Mouse (Mus musculus): ENCODE data around the gene Mboat7. TPM values are rescaled to one million over a fixed set of nuclear protein-coding genes. Genes with fewer than 3 reads are reported as not detected.
A peak's percentile ranks its signal among the peaks of the same experiment; 100 is the strongest.

The Mboat7 gene
- total and polyA plus RNA-seq, 3 experiments, result 31.1 to 113 TPM; not detected in 1

- TF ChIP-seq GATA1 (IDR thresholded peaks at IDR 0.05; ENCODE audit: low read depth, low read length), result no peak
- no peak for TF ChIP-seq SMC3 (IDR thresholded peaks at IDR 0.05; ENCODE audit: low read depth, low read length)
- no peak for TF ChIP-seq MAZ (IDR thresholded peaks at IDR 0.05; ENCODE audit: low read depth, low read length)
- TF ChIP-seq MXI1 (IDR thresholded peaks at IDR 0.05; ENCODE audit: low read depth, low read length), result peak; percentile 76
- peak in 1 of 2 experiments; percentile 7; a peak in 2 of 4 replicates for TF ChIP-seq POLR2A (IDR thresholded peaks at IDR 0.05; ENCODE audit: control insufficient read depth in 1 of 2, insufficient read depth in 1 of 2, low read depth in 1 of 2, low read length in 2 of 2, poor library complexity in 1 of 2)
- no peak for TF ChIP-seq ETS1 (IDR thresholded peaks at IDR 0.05; ENCODE audit: low read depth, low read length)
- TF ChIP-seq ZC3H11A (IDR thresholded peaks at IDR 0.05; ENCODE audit: low read depth, low read length), result no peak
- TF ChIP-seq MYC (IDR thresholded peaks at IDR 0.05; ENCODE audit: low read depth, low read length), result peak; percentile 93
- no peak for TF ChIP-seq NRF1 (IDR thresholded peaks at IDR 0.05; ENCODE audit: insufficient read depth, low read depth, low read length, poor library complexity, severe bottlenecking)
- no peak for TF ChIP-seq NELFE (IDR thresholded peaks at IDR 0.05; ENCODE audit: low read depth, low read length)
- no peak for TF ChIP-seq ZKSCAN1 (IDR thresholded peaks at IDR 0.05; ENCODE audit: low read depth, low read length)
- no peak for TF ChIP-seq CHD2 (IDR thresholded peaks at IDR 0.05; ENCODE audit: low read length)
- TF ChIP-seq CTCF (IDR thresholded peaks at IDR 0.05 in 2 of 3, conservative IDR thresholded peaks at IDR 0.05 in 1 of 3; ENCODE audit: control insufficient read depth in 1 of 3, insufficient read depth in 1 of 3, low read depth in 2 of 3, low read length in 3 of 3, poor library complexity in 1 of 3, severe bottlenecking in 1 of 3), result no peak
- peak; percentile 93; the same call in 1 of the 2 replicates for TF ChIP-seq CHD1 (IDR thresholded peaks at IDR 0.05; ENCODE audit: low read depth, low read length)
- no peak for TF ChIP-seq TAL1 (IDR thresholded peaks at IDR 0.05; ENCODE audit: low read length)
- TF ChIP-seq EP300 (IDR thresholded peaks at IDR 0.05; ENCODE audit: low read depth in 1 of 2, low read length in 2 of 2), result no peak
- no peak for TF ChIP-seq JUND (IDR thresholded peaks at IDR 0.05; ENCODE audit: low read depth, low read length)
- TF ChIP-seq USF2 (IDR thresholded peaks at IDR 0.05; ENCODE audit: borderline replicate concordance in 1 of 2, insufficient read depth in 1 of 2, low read depth in 1 of 2, low read length in 2 of 2), result no peak
- no peak for TF ChIP-seq GABPA (IDR thresholded peaks at IDR 0.05; ENCODE audit: low read depth, low read length)
- TF ChIP-seq MAX (IDR thresholded peaks at IDR 0.05; ENCODE audit: low read length), result peak; percentile 93
- no peak for TF ChIP-seq ZMIZ1 (IDR thresholded peaks at IDR 0.05; ENCODE audit: low read depth, low read length)
- no peak for TF ChIP-seq KAT2A (conservative IDR thresholded peaks at IDR 0.05; ENCODE audit: low read depth, low read length)
- no peak for TF ChIP-seq E2F4 (IDR thresholded peaks at IDR 0.05; ENCODE audit: borderline replicate concordance, low read depth, low read length)
- no peak for TF ChIP-seq RCOR1 (IDR thresholded peaks at IDR 0.05; ENCODE audit: low read depth, low read length)
- TF ChIP-seq MEF2A (IDR thresholded peaks at IDR 0.05; ENCODE audit: extremely low read depth, insufficient replicate concordance, low read depth, low read length, poor library complexity, severe bottlenecking), result no peak
- no peak for TF ChIP-seq ELF1 (IDR thresholded peaks at IDR 0.05; ENCODE audit: low read depth, low read length)
- no peak for TF ChIP-seq POLR2AphosphoS5 (IDR thresholded peaks at IDR 0.05; ENCODE audit: borderline replicate concordance, low read depth, low read length)
- no peak for TF ChIP-seq MYB (IDR thresholded peaks at IDR 0.05; ENCODE audit: low read depth, low read length)
- Histone ChIP-seq H3K27me3 (ENCODE audit: control insufficient read depth in 1 of 2, insufficient read depth in 2 of 2, low read length in 2 of 2) (no peaks in the 10 kb centered on the region), H3K4me3 (ENCODE audit: control insufficient read depth in 1 of 2, insufficient read depth in 1 of 2, low read depth in 2 of 2, low read length in 2 of 2) (peak overlapping the region; percentile 73 to 99), H3K4me1 (ENCODE audit: control insufficient read depth in 1 of 2, insufficient read depth in 2 of 2, low read length in 2 of 2) (peaks cover 0 to 8% of the 10 kb centered on the region in 2 experiments; a peak in 1 of 4 replicates), H3K9ac (ENCODE audit: control insufficient read depth, low read depth, low read length, poor library complexity, severe bottlenecking) (peak overlapping the region; percentile 99), H3K27ac (ENCODE audit: control insufficient read depth, low read depth, low read length) (peak overlapping the region; percentile 98), H3K79me2 (ENCODE audit: control insufficient read depth, insufficient read depth, low read length, poor library complexity) (peaks cover 28% of the 10 kb centered on the region), H3K36me3 (ENCODE audit: control insufficient read depth in 1 of 2, insufficient read depth in 2 of 2, low read length in 2 of 2) (peaks cover 6 to 18% of the 10 kb centered on the region in 2 experiments), H3K9me3 (replicated peaks; ENCODE audit: insufficient read depth, low read length) (no peaks in the 10 kb centered on the region)
- peak; percentile 58 for DNase-seq (ENCODE audit: low read depth, low spot score)
Observed at GRCm38 (mm10) chr7:3704475-3704874, 11.2 kb upstream of the Mboat7 start.

All from MEL (cell line).